Mouse (Mus musculus) limb, embryonic 10.5 days (tissue): Measurements from ENCODE around the gene Ube2l3. TPM values are rescaled to one million over a fixed set of nuclear protein-coding genes. Genes with fewer than 3 reads are reported as not detected.

Experiments used
- DNase-seq: peaks from one replicate; pipeline ENCODE4 v3.0.0-alpha.2; 2017; ENCODE audit warnings: low spot score
- H3K27ac ChIP-seq: fragments of 300-500 bp; sonication (generic); 2 replicates; pipeline ENCODE4 v1.5.1; 2016; ENCODE audit warnings: mild to moderate bottlenecking
- H3K27me3 ChIP-seq: fragments of 300-500 bp; sonication (generic); 2 replicates; pipeline ENCODE4 v1.6.1; 2016; ENCODE audit warnings: low read depth, mild to moderate bottlenecking; ENCODE audit not compliant: poor library complexity, severe bottlenecking
- H3K36me3 ChIP-seq: fragments of 300-500 bp; sonication (generic); 2 replicates; pipeline ENCODE4 v1.6.1; 2016; ENCODE audit warnings: mild to moderate bottlenecking, moderate library complexity
- H3K4me1 ChIP-seq: fragments of 300-500 bp; sonication (generic); 2 replicates; pipeline ENCODE4 v1.6.1; 2016
- H3K4me3 ChIP-seq: fragments of 300-500 bp; sonication (generic); 2 replicates; pipeline ENCODE4 v1.5.1; 2016; ENCODE audit warnings: mild to moderate bottlenecking, moderate library complexity
- H3K9me3 ChIP-seq: fragments of 300-500 bp; sonication (generic); replicated peaks from 2 replicates; pipeline ENCODE4 v1.6.1; 2016; ENCODE audit warnings: mild to moderate bottlenecking
- WGBS: fragments of 180-500 bp; shearing (Covaris S2); methylation state at CpG from one replicate; pipeline ENCODE4 v1.1.7; 2016; 5-methylcytosine and 5-hydroxymethylcytosine counted together
- polyA plus RNA-seq: library from polyadenylated mRNA; unstranded; fragments of >200 nt; fragmentation: Nextera tagmentation; extraction: Ambion mirVana; gene quantifications from 2 replicates; pipeline ENCODE4 v1.2.1, GENCODE M21; 2016

Ube2l3 gene
- polyA plus RNA-seq = 432 and 433 TPM in 2 replicates

DNA sequence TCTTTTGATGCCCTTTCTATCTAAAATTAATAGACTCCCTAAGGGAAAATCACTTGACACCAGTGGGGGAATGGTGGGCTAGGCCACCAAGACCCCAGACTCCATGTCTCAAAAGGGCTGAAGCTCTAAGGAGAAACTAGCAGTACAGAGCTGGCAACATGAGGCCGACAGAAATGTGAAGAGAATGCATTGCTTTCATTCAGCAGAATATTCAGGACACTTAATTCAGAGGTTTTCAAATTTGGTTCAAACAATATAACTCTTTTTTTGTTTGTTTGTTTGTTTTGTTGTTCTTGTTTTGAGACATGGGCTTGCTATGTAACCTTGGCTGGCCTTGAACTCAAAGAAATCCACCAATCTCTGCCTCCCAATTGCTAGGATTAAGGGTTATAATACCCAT lies at the start of gene Ube2l3:
Ube2l3 (minus strand) TSS at position 101 of the 400 bp plus-strand sequence.
- H3K27me3 ChIP-seq = peaks cover 16% of the 10 kb centered on the region
- H3K36me3 ChIP-seq = peaks cover 13% of the 10 kb centered on the region
- peak within 1 kb of the TSS; percentile 99 for H3K27ac ChIP-seq
- H3K4me1 ChIP-seq = peaks cover 13% of the 10 kb centered on the region
- H3K4me3 ChIP-seq = peak within 1 kb of the TSS; percentile 100
- H3K9me3 ChIP-seq = no peaks in the 10 kb centered on the region
- DNase-seq = no peak
- 84% methylated on average over 1 of the region's 1 CpGs for WGBS

DNA sequence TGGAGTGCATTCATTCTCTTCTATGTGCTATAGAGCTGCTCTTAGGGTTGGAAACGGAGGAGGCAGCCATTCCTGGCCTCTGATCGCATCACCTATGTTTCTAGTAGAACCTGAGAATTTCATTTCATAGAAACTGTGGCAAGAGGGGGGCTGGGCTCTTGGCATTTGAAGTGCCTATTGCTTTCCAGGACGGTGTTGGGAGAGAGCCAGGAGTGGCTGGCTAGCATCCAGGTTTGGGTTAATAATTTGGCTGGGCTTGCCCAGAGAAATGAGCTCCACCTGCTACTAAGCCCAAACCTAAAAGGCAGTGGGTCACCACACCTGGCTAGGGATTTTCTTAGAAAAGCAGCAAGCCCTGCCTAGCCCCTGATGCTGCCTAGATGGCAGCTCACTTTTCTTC lies 49.1 kb upstream of the Ube2l3 start:
- Histone ChIP-seq H3K4me3 (no peak overlapping the region), H3K4me1 (peaks cover 35% of the 10 kb centered on the region), H3K27me3 (no peaks in the 10 kb centered on the region), H3K36me3 (peaks cover 17% of the 10 kb centered on the region), H3K9me3 (no peaks in the 10 kb centered on the region), H3K27ac (no peak overlapping the region)
- 88% methylated on average over 3 of the region's 3 CpGs for WGBS
- no peak for DNase-seq

DNA sequence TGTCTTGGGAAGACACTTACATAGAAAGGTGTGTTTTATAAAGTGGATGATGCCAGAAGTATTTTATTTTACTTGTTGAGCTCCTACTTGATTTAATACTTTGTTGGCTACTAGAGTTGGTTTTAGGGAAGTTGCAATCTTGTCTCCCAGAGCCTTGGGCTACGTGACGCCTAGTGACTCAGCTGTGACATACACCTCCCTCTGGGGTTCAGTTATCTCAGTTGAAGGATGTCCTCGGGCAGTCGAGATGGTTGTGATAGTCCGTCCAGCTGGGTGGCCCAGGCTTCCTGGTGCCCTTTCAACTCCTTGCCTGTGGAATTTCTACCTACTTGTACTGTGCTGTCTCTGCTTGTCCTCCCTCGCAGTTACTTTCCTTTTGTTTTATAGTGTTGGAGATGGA lies 46.7 kb upstream of the Ube2l3 start:
- H3K36me3 ChIP-seq = 0 out of 2 replicates have a peak, but pooled peaks cover 2% of the 10 kb centered on the region
- no peak overlapping the region for H3K27ac ChIP-seq
- WGBS = 68% methylated on average over 6 of the region's 6 CpGs
- H3K4me3 ChIP-seq = no peak overlapping the region
- H3K4me1 ChIP-seq = peaks cover 30% of the 10 kb centered on the region
- DNase-seq = no peak
- H3K27me3 ChIP-seq = no peaks in the 10 kb centered on the region
- H3K9me3 ChIP-seq = no peaks in the 10 kb centered on the region

DNA sequence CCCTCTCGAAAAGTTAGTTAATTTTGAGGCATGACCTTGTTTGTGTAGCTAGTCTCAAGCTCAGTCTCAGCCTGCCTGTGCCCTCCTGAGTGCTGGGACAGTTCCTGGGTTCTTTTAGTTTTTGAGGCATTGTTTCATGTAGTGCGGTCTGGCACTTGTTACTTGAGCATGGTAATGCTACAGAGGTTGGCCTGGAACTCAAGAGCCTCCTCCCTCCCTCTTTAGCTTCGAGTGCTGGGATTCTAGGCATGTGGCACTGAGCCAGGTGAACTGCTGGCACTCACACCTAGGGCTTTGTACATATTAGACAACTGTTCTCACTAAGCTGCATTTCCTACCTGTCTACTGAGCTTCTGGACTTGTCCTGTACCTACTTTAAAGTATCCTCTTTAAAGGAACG lies 45.3 kb upstream of the Ube2l3 start:
- 89% methylated on average over 4 of the region's 4 CpGs for WGBS
- peaks cover 24% of the 10 kb centered on the region for H3K4me1 ChIP-seq

DNA sequence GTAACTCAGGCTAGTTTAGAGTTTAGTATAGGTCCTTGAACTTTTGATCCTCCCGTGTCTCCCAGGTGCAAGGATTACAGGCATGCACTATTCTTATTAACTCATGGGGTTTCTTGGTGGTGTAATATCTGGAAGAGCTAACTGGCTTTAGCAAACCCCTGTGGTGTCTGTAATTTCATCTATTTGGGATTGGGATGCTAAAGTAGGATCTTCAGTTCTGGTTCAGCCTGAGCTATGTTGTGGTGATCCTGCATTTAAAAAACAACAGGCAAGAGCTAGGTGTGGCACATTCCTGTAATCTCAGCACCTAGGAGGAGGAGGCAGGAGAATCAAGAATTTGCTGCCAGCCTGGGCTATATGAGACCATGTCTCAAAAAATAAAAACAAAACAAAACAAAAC lies 42.5 kb upstream of the Ube2l3 start:
- H3K36me3 ChIP-seq = peaks cover 2% of the 10 kb centered on the region; the same call in 1 of the 2 replicates
- no peak overlapping the region for H3K4me3 ChIP-seq
- DNase-seq = no peak
- no peaks in the 10 kb centered on the region for H3K27me3 ChIP-seq
- no peak overlapping the region for H3K27ac ChIP-seq
- no peaks in the 10 kb centered on the region for H3K9me3 ChIP-seq
- H3K4me1 ChIP-seq = peaks cover 15% of the 10 kb centered on the region
- 90% methylated on average over 1 of the region's 1 CpGs for WGBS

More for the DNA sequence above, 45.3 kb upstream of the Ube2l3 start:
- no peak overlapping the region for H3K4me3 ChIP-seq
- peaks cover 2% of the 10 kb centered on the region; the same call in 1 of the 2 replicates for H3K36me3 ChIP-seq
- no peaks in the 10 kb centered on the region for H3K9me3 ChIP-seq
- H3K27me3 ChIP-seq = no peaks in the 10 kb centered on the region
- DNase-seq = no peak
- no peak overlapping the region for H3K27ac ChIP-seq

DNA sequence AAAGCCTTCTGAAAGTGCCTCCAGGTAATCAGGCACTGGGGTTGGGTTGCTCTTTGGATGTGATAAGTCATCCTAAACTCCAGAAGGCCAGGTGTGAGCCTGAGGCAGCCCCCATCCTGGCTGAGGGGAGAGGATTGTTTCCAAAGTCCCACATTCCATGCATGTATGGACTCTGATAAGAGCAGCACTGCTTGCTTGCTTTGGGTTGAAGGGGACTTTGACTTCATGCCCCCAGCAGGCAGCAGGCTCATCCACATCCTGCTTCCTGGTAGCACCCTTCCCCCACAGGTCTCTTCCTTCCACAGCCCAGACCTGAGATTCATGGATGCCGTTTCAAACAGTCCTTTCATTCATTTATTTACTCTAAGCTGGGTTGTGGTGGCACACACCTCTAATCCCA lies 41.3 kb upstream of the Ube2l3 start:
- WGBS = 66% methylated on average over 1 of the region's 1 CpGs
- no peak overlapping the region for H3K27ac ChIP-seq
- no peak for DNase-seq
- peaks cover 2% of the 10 kb centered on the region; the same call in 1 of the 2 replicates for H3K36me3 ChIP-seq
- peaks cover 16% of the 10 kb centered on the region; the same call in 1 of the 2 replicates for H3K4me1 ChIP-seq
- no peaks in the 10 kb centered on the region for H3K9me3 ChIP-seq
- no peak overlapping the region for H3K4me3 ChIP-seq
- H3K27me3 ChIP-seq = no peaks in the 10 kb centered on the region

DNA sequence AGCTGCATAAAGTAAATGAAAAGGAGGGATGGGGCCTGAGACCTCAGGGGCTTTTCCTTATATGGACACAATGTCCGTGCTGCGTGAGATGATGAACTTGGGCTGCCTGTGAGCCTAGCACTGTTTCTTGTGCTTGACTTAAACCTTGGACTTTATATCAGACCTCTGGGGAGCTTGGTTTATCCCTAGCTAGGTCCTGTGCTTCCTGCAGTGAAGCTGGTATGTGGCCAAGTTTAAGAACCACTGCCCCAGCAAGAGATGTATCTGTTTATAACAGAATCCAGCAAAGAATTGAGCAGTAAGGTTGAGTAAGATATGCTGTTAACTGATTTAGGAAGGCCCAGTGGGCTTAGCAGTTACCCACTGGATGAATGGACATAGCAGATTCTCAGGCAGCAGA lies 37.0 kb upstream of the Ube2l3 start:
- no peaks in the 10 kb centered on the region for H3K9me3 ChIP-seq
- H3K4me3 ChIP-seq = no peak overlapping the region
- peaks cover 4% of the 10 kb centered on the region; the same call in 1 of the 2 replicates for H3K36me3 ChIP-seq
- WGBS = 85% methylated on average over 2 of the region's 2 CpGs
- H3K4me1 ChIP-seq = peaks cover 46% of the 10 kb centered on the region
- DNase-seq = no peak
- no peaks in the 10 kb centered on the region for H3K27me3 ChIP-seq
- no peak overlapping the region for H3K27ac ChIP-seq

DNA sequence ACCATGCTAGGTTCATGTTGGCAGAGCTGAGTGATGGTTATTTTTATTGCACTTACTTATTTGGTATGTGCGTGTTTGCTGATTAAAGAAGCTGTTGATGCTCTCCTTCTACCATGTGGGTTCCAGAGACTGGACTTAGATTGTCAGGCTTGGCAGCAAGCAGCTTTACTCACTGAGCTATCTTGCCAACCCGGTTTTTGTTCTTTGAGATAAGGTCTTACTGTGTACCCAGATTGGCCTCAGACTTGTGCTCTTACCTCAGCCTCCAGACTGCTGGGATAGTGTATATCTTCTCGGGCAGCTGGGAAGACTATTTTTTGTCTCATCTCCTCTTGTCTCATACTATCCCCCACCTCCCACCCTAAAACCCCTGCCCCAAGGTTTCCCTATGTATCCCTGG lies 35.2 kb upstream of the Ube2l3 start:
- H3K36me3 ChIP-seq = 0 out of 2 replicates have a peak, but pooled peaks cover 4% of the 10 kb centered on the region
- no peak overlapping the region for H3K4me3 ChIP-seq
- peaks cover 48% of the 10 kb centered on the region for H3K4me1 ChIP-seq
- H3K9me3 ChIP-seq = no peaks in the 10 kb centered on the region
- 88% methylated on average over 3 of the region's 3 CpGs for WGBS
- H3K27me3 ChIP-seq = no peaks in the 10 kb centered on the region
- DNase-seq = no peak
- H3K27ac ChIP-seq = no peak overlapping the region

DNA sequence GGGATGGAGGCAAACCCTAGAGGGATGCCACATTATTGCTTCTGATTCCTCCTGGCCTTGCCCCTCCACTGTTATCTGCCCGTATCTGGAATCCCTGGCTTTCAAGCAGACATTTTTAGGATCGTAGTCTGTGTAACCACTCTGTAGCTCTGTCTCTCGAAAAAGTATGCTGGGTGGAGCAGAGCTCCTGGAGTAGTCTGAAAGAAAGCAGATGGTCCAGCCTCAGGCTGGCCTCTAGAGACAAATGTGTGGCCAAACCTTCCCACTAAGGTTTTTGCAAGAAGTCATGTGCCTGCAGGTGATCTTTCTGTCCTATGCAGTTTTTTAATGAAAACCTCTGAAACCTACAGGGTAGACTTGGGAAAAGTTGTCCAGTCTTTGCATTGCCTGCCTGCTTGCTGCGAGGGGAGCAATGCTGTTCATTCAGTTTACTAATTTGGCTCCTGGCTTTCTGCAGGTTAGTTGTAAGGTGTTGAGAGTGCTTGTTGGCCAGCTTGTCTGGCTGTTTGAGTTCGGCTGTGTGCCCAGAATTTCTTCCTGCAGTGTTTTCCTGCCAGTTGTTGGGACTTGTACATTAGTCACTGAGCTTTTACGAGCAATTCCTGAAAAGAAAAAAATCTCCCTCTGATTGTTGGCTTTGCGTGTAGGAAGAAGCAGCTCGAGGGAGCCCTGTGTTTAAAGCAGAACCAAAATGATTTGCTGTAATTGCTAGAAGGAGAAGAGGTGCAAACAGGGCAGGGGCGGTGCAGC lies 32.6 kb upstream of the Ube2l3 start:
- Histone ChIP-seq H3K9me3 (no peaks in the 10 kb centered on the region), H3K36me3 (0 out of 2 replicates have a peak, but pooled peaks cover 4% of the 10 kb centered on the region), H3K27me3 (no peaks in the 10 kb centered on the region), H3K4me1 (peaks cover 46% of the 10 kb centered on the region), H3K27ac (peak overlapping the region; percentile 98), H3K4me3 (peak overlapping the region; percentile 94)
- WGBS = 53% methylated on average over 9 of the region's 9 CpGs
- DNase-seq = no peak

DNA sequence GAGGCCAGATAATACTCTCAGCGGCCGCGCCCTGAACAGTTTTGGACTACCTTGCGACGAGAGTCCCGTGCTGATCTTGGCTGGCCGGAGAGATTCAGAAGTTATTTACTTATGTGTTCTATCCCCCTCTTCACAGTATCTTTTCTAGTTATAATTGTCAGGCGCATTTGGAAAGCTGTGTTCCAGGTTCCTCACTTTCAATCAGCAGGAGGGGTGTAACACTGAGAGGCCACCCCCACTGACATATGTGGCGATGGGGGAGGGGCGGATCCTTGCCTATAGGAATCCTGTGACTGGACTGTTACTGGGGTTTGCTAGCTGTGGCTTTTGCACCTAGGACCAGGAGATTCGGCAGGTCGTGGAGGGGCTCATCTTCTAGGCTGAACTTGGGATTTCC lies 32.0 kb upstream of the Ube2l3 start:
- WGBS = 2% methylated on average over 12 of the region's 12 CpGs
- peak overlapping the region; percentile 94 for H3K4me3 ChIP-seq
- H3K4me1 ChIP-seq = peaks cover 46% of the 10 kb centered on the region
- peak; percentile 66 for DNase-seq
- H3K27me3 ChIP-seq = no peaks in the 10 kb centered on the region
- H3K36me3 ChIP-seq = 0 out of 2 replicates have a peak, but pooled peaks cover 4% of the 10 kb centered on the region
- H3K9me3 ChIP-seq = no peaks in the 10 kb centered on the region
- peak overlapping the region; percentile 98 for H3K27ac ChIP-seq

DNA sequence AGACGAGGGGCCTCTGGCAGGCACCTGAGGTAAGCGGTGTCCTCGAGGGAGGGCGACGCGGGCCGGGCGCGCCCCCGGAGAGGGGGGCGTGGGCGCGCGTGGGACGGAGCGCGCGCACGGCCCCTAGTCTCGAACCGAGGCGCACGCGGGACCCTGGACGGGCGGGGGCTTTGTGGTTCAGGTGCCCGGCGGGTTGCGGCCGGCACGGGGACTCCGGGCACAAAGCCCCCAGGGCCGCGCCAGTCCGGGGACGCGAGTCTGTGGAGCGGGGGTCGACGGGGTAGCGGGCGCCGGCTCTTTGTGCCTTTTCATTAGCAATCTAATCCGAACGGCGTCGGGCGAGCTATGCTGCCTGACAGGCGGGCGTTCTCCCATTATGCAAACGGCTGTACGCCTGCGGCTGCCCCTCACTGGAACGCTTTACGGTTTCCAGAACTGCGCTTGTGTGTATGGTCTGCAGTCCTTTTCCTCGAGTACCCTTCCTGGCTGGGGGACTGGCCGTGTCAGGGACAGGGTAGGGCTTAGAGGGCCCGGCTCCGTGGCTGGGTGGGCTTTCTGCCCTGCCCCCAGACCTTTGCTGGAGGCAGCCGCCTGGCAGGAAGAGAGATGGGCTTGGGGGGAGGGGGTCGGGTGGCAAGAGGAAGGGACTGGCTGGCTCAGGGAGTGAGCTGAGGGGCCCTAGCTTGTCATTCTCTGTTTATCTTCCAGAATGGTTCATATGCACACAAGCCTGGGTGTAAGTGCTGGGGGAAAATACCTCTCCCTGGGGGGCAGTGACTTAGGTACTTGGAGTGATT lies 31.5 kb upstream of the Ube2l3 start:
- Histone ChIP-seq H3K4me3 (peak overlapping the region; percentile 94), H3K9me3 (no peaks in the 10 kb centered on the region), H3K4me1 (peaks cover 42% of the 10 kb centered on the region), H3K27ac (peak overlapping the region; percentile 98), H3K27me3 (no peaks in the 10 kb centered on the region), H3K36me3 (0 out of 2 replicates have a peak, but pooled peaks cover 4% of the 10 kb centered on the region)
- under 1% methylated on average over 61 of the region's 62 CpGs for WGBS
- peak; percentile 80 for DNase-seq

DNA sequence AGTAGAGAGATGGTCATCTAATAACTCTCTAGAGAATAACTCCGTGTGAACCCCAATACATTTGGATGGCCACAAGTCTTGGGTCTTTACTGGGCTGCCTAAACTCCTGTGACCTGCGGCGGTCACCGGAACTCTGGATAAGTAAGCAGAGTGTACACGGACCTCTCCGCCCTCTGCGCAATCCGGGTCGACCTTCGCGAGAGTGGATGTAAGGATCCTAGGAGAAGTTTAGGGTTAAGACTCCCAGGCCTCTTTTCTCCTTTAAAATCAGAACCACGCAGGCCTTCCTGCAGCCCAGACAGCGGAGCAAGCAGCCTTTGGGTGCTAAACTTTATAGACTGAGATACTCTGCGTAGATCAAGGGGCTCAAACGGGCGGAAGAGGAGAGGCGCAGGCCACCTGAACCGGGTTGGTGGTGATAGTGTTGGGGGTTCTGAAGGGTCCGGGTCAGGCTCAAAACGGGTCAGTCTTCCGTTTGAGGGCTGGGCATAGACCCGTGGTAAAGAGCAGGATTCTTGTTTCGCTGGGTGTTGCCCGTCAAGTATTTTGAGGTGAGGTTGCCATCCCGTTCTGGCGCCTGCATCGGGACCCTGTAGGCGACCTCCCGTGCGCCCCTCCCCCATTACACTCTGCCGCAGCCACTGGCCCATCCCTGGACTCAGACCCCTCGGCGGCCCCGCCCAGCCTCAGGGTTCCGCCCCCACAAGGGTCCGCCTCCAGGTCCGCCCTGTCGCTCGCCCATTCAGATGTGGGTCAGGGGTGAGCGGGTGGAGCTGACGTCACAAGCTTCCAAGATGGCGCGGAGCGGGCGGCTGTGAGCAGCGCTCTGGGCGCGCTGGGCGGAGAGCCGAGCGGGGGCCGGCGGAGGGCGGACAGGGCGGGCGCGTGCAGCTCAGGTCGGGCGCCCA lies 30.6 kb upstream of the Ube2l3 start, which contains the start of gene Hic2:
Hic2 (plus strand) TSS at position 779 of the 908 bp plus-strand sequence.
- peaks cover 39% of the 10 kb centered on the region for H3K4me1 ChIP-seq
- 0 out of 2 replicates have a peak, but pooled peaks cover 4% of the 10 kb centered on the region for H3K36me3 ChIP-seq
- H3K27ac ChIP-seq = peak within 1 kb of the TSS; percentile 98
- WGBS = under 1% methylated on average over 59 of the region's 59 CpGs
- H3K4me3 ChIP-seq = peak within 1 kb of the TSS; percentile 94
- no peaks in the 10 kb centered on the region for H3K9me3 ChIP-seq
- no peaks in the 10 kb centered on the region for H3K27me3 ChIP-seq
- peak; percentile 99 for DNase-seq
